ENCODE assay signal across 9 mouse cellular contexts in genomic region chr3:79838751-79839150, GRCm38 (mm10). TPM values are rescaled to one million over a fixed set of nuclear protein-coding genes. Genes with fewer than 3 reads are reported as not detected.
A peak's percentile ranks its signal among the peaks of the same experiment; 100 is the strongest.
DNase-seq lines count a peak whose midpoint lies in the region; ATAC-seq and TF ChIP-seq lines count a peak whose summit lies in the region.
"Had no signal": no experiment of that assay in that cellular context is flagged by ENCODE, and none has a peak within 500 bp of the region (broad histone marks: within the 10 kb centered on the region; RNA-seq: fewer than 3 reads in every experiment).

No protein-coding gene starts in this region.

- WGBS in forebrain, embryonic 14.5 days = 59% methylated on average over 6 of the region's 6 CpGs
- 56% methylated on average over 6 of the region's 6 CpGs for WGBS in forebrain, embryonic 11.5 days
- WGBS in lung, adult 2 months = 62% methylated on average over 6 of the region's 6 CpGs

- no peak for ATAC-seq in forebrain, embryonic 14.5 days
- no peak for ATAC-seq in forebrain, embryonic 11.5 days (replicated peaks; ENCODE audit: low FRiP score)
- peak; percentile 60 for ATAC-seq in megakaryocyte-erythroid progenitor cell, adult 5-6 weeks (replicated peaks; ENCODE audit: low FRiP score, low TSS enrichment, poor library complexity, severe bottlenecking)

- no peak for TF ChIP-seq POLR2A in lung, adult 2 months (IDR thresholded peaks at IDR 0.05; ENCODE audit: borderline replicate concordance, extremely low read depth, low read depth, low read length)
- TF ChIP-seq POLR2A in MEL (IDR thresholded peaks at IDR 0.05; ENCODE audit: control insufficient read depth in 1 of 2, insufficient read depth in 1 of 2, low read depth in 1 of 2, low read length in 2 of 2, poor library complexity in 1 of 2) = no peak

- no peak overlapping the region for H3K4me2 ChIP-seq in forebrain, embryonic 14.5 days (ENCODE audit: low read length)
- no peak overlapping the region for H3K4me2 ChIP-seq in forebrain, embryonic 11.5 days (ENCODE audit: low read depth, low read length, severe bottlenecking)

- peak; percentile 22 for TF ChIP-seq RAD21 in MEL (IDR thresholded peaks at IDR 0.05; ENCODE audit: low read depth, low read length)

- no peak overlapping the region for H3K9ac ChIP-seq in forebrain, embryonic 14.5 days (ENCODE audit: low read length)
- H3K9ac ChIP-seq in forebrain, embryonic 11.5 days (ENCODE audit: low read length) = no peak overlapping the region
- no peak overlapping the region for H3K9ac ChIP-seq in MEL (ENCODE audit: control insufficient read depth, low read depth, low read length, poor library complexity, severe bottlenecking)

- no peak overlapping the region for H3K4me3 ChIP-seq in forebrain, embryonic 14.5 days (ENCODE audit: low read depth, low read length)
- H3K4me3 ChIP-seq in forebrain, embryonic 11.5 days (ENCODE audit: low read depth, low read length) = no peak overlapping the region
- no peak overlapping the region for H3K4me3 ChIP-seq in lung, adult 2 months (replicated peaks; ENCODE audit: extremely low read depth, low read depth, low read length)
- H3K4me3 ChIP-seq in MEL (ENCODE audit: control insufficient read depth in 1 of 2, insufficient read depth in 1 of 2, low read depth in 2 of 2, low read length in 2 of 2) = no peak overlapping the region
- H3K4me3 ChIP-seq: limb, embryonic 10.5 days had no signal

- H3K27ac ChIP-seq in forebrain, embryonic 14.5 days (ENCODE audit: low read depth, low read length) = no peak overlapping the region
- H3K27ac ChIP-seq in forebrain, embryonic 11.5 days (ENCODE audit: low read depth, low read length) = no peak overlapping the region
- no peak overlapping the region for H3K27ac ChIP-seq in MEL (ENCODE audit: control insufficient read depth, low read depth, low read length)
- H3K27ac ChIP-seq: limb, embryonic 10.5 days had no signal

- H3K4me1 ChIP-seq in forebrain, embryonic 14.5 days (ENCODE audit: control insufficient read depth, insufficient read depth, low read length) = no peaks in the 10 kb centered on the region
- no peaks in the 10 kb centered on the region for H3K4me1 ChIP-seq in forebrain, embryonic 11.5 days (replicated peaks; ENCODE audit: control insufficient read depth, insufficient read depth, low read length)
- H3K4me1 ChIP-seq in lung, adult 2 months (ENCODE audit: control insufficient read depth, insufficient read depth, low read length) = peaks cover 5% of the 10 kb centered on the region; the same call in 1 of the 2 replicates
- H3K4me1 ChIP-seq in MEL (ENCODE audit: control insufficient read depth in 1 of 2, insufficient read depth in 2 of 2, low read length in 2 of 2) = peaks cover 0 to 4% of the 10 kb centered on the region in 2 experiments; a peak in 2 of 4 replicates

- no peak for TF ChIP-seq EP300 in MEL (IDR thresholded peaks at IDR 0.05; ENCODE audit: low read depth in 1 of 2, low read length in 2 of 2)

- TF ChIP-seq CTCF in lung, adult 2 months (IDR thresholded peaks at IDR 0.05; ENCODE audit: insufficient read depth, low read length) = peak; percentile 43; the same call in 1 of the 2 replicates
- TF ChIP-seq CTCF in MEL (IDR thresholded peaks at IDR 0.05 in 2 of 3, conservative IDR thresholded peaks at IDR 0.05 in 1 of 3; ENCODE audit: control insufficient read depth in 1 of 3, insufficient read depth in 1 of 3, low read depth in 2 of 3, low read length in 3 of 3, poor library complexity in 1 of 3, severe bottlenecking in 1 of 3) = peak; percentile 21 to 44 (median 26); a peak in 4 of 6 replicates

- H3K79me2 ChIP-seq in MEL (ENCODE audit: control insufficient read depth, insufficient read depth, low read length, poor library complexity) = no peaks in the 10 kb centered on the region

- H3K27me3 ChIP-seq in forebrain, embryonic 14.5 days (replicated peaks; ENCODE audit: control insufficient read depth, insufficient read depth, low read length) = no peaks in the 10 kb centered on the region
- H3K27me3 ChIP-seq in forebrain, embryonic 11.5 days (ENCODE audit: control insufficient read depth, insufficient read depth, low read length) = no peaks in the 10 kb centered on the region
- H3K27me3 ChIP-seq in MEL (ENCODE audit: control insufficient read depth in 1 of 2, insufficient read depth in 2 of 2, low read length in 2 of 2) = no peaks in the 10 kb centered on the region; a peak in 1 of 4 replicates

- DNase-seq in forebrain, embryonic 14.5 days (ENCODE audit: low spot score) = peak; percentile 52
- DNase-seq in forebrain, embryonic 11.5 days (ENCODE audit: low spot score) = no peak
- no peak for DNase-seq in lung, adult 2 months
- DNase-seq in lung, postnatal 14 days = no peak
- no peak for DNase-seq in MEL (ENCODE audit: low read depth, low spot score)
- DNase-seq in natural killer cell, adult 2 months (ENCODE audit: low spot score in 2 of 2) = no peak
- no peak for DNase-seq in right cerebral cortex, postnatal 25 days

- no peaks in the 10 kb centered on the region for H3K9me3 ChIP-seq in forebrain, embryonic 14.5 days (replicated peaks; ENCODE audit: control insufficient read depth, low read length)
- H3K9me3 ChIP-seq in forebrain, embryonic 11.5 days (ENCODE audit: control insufficient read depth, low read length) = no peaks in the 10 kb centered on the region
- H3K9me3 ChIP-seq in MEL (replicated peaks; ENCODE audit: insufficient read depth, low read length) = no peaks in the 10 kb centered on the region
- H3K9me3 ChIP-seq: limb, embryonic 10.5 days had no signal

- no peaks in the 10 kb centered on the region for H3K36me3 ChIP-seq in forebrain, embryonic 14.5 days (ENCODE audit: control insufficient read depth, insufficient read depth, low read length)
- no peaks in the 10 kb centered on the region for H3K36me3 ChIP-seq in forebrain, embryonic 11.5 days (ENCODE audit: control insufficient read depth, insufficient read depth, low read length)
- H3K36me3 ChIP-seq in MEL (ENCODE audit: control insufficient read depth in 1 of 2, insufficient read depth in 2 of 2, low read length in 2 of 2) = no peaks in the 10 kb centered on the region

TF ChIP-seq in MEL, 35 proteins besides CTCF, POLR2A, EP300 and RAD21:
- no peak for TF ChIP-seq E2F4 (IDR thresholded peaks at IDR 0.05; ENCODE audit: borderline replicate concordance, low read depth, low read length)
- TF ChIP-seq USF2 (IDR thresholded peaks at IDR 0.05; ENCODE audit: borderline replicate concordance in 1 of 2, insufficient read depth in 1 of 2, low read depth in 1 of 2, low read length in 2 of 2) = no peak
- no peak for TF ChIP-seq CHD2 (IDR thresholded peaks at IDR 0.05; ENCODE audit: low read length)
- no peak for TF ChIP-seq UBTF (IDR thresholded peaks at IDR 0.05; ENCODE audit: borderline replicate concordance, insufficient read depth, low read depth, low read length)
- TF ChIP-seq SMC3 (IDR thresholded peaks at IDR 0.05; ENCODE audit: low read depth, low read length) = 0 out of 2 replicates have a peak, but pooled peaks have one; percentile 13

RNA-seq across cellular contexts. Expression of gene Tmem144, which starts 13.8 kb away (rescaled TPM):
- polyA plus RNA-seq in forebrain, embryonic 14.5 days (2014; fragmentation: Nextera tagmentation; extraction: Ambion mirVana) = 2.5 and 2.8 TPM in 2 replicates
- 3.5 and 4.2 TPM in 2 replicates for polyA plus RNA-seq in forebrain, embryonic 11.5 days (2014; fragmentation: Nextera tagmentation; extraction: Ambion mirVana)
- 0.92 and 1.9 TPM in 2 replicates for polyA plus RNA-seq in lung, adult 2 months (2012; rRNA removed)
- total RNA-seq in MEL (2012; rRNA removed) = 0.04 and 0.07 TPM in 2 replicates
- under 1 TPM in 1 of 2 experiments, not detected in 1; 0.25 TPM for polyA plus RNA-seq in MEL (2012; ENCODE audit: insufficient read depth in 1 of 2, insufficient read length in 2 of 2, low read depth in 1 of 2, low replicate concordance in 2 of 2, missing spikeins in 1 of 2)
- not detected in 2 replicates for total RNA-seq in megakaryocyte-erythroid progenitor cell, adult 5-6 weeks (2014; fragmentation: Nextera tagmentation)
- 0.30 TPM in 1 of 2 replicates, not detected in the other for total RNA-seq in megakaryocyte-erythroid progenitor cell, adult 5-6 weeks (2017)

RNA-seq across cellular contexts. Expression of gene Fam198b, which starts 45.6 kb away (rescaled TPM):
- polyA plus RNA-seq in forebrain, embryonic 14.5 days (2014; fragmentation: Nextera tagmentation; extraction: Ambion mirVana) = 1.2 and 1.3 TPM in 2 replicates
- 1.1 and 1.7 TPM in 2 replicates for polyA plus RNA-seq in forebrain, embryonic 11.5 days (2014; fragmentation: Nextera tagmentation; extraction: Ambion mirVana)
- 16.5 and 20.3 TPM in 2 replicates for polyA plus RNA-seq in lung, adult 2 months (2012; rRNA removed)
- total RNA-seq in MEL (2012; rRNA removed) = 1.5 and 4.9 TPM in 2 replicates
- polyA plus RNA-seq in MEL (2012; ENCODE audit: insufficient read depth in 1 of 2, insufficient read length in 2 of 2, low read depth in 1 of 2, low replicate concordance in 2 of 2, missing spikeins in 1 of 2) = 1 to 10 TPM in 1 of 2 experiments, not detected in 1; 3.1 TPM
- total RNA-seq in megakaryocyte-erythroid progenitor cell, adult 5-6 weeks (2014; fragmentation: Nextera tagmentation) = not detected in 2 replicates
- total RNA-seq in megakaryocyte-erythroid progenitor cell, adult 5-6 weeks (2017) = 0.23 TPM in 1 of 2 replicates, not detected in the other
